Mouse (Mus musculus): ENCODE results near the gene Nacc1. TPM values are rescaled to one million over a fixed set of nuclear protein-coding genes. Genes with fewer than 3 reads are reported as not detected.
A peak's percentile ranks its signal among the peaks of the same experiment; 100 is the strongest.

The Nacc1 gene
- polyA plus RNA-seq, 1 experiment from 2014 or later: 16.1 TPM

DNA sequence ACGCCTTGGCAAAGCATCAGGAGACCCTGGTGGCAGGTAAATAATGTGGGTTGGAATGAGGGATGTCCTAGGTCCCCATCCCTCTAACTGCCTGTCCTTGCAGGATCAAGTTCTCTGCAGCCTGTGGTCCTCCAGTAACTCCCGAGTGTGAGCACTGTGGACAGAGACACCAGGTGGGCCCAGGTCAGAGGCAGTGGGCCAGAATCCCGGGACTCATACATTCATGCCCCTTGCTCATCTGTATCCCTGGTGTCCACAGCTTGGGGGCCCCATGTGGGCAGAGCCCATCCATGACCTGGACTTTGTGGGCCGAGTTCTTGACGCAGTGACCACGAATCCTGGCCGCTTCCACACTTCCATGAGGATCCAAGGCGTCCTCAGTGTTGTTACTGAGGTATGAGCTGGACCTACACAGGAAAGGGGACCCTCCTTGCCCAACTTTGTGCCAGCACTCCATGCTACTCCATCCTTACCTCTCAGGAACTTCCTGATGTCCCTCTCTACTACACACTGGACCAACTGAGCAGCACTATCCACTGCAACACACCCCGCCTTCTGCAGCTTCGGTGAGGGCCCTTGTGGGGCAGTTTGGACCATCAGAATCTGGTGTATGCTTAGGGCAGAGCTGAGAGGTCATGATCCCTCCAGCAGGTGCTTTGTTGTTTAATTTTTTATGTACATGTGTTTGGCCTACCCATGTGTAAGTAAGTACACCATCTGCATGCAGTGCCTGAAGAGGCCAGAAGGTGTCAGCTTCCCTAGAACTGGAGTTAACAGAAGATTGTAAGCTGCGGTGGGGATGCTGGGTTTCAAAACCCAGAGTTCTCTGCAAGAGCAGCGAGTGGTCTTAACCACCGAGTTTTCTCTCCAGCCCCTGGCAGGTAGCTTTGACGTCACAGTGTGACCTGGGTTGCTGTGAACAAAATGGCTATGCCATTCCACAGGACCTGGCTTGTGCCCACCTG, 9.8 kb upstream of the Nacc1 start:
- peak; percentile 13; the same call in 1 of the 2 replicates for ATAC-seq
- Histone ChIP-seq H3K36me3 (ENCODE audit: poor library complexity, severe bottlenecking) (peaks cover 53% of the 10 kb centered on the region), H3K27me3 (peaks cover 16% of the 10 kb centered on the region), H3K4me2 (no peak overlapping the region), H3K9me3 (replicated peaks) (no peaks in the 10 kb centered on the region), H3K4me3 (no peak overlapping the region), H3K9ac (no peak overlapping the region), H3K4me1 (peaks cover 12% of the 10 kb centered on the region; the same call in 1 of the 2 replicates), H3K27ac (no peak overlapping the region)
- 83% methylated on average over 14 of the region's 14 CpGs for WGBS

DNA sequence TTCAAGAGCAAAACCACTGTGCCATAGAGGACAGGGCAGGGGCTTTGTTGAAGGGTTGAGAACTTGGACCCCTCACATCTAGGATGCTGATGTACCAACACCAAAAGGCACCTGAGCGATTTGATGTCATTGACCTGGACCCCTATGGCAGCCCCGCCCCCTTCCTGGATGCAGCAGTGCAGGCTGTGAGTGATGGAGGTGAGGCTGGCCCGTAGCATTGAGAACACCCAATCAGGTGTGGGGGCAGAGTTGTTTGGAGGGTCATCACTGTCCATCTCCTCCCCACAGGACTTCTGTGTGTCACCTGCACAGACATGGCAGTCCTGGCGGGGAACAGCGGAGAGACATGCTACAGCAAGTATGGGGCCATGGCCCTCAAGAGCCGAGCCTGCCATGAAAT, 7.5 kb upstream of the Nacc1 start:
- Histone ChIP-seq H3K4me3 (no peak overlapping the region), H3K9me3 (replicated peaks) (no peaks in the 10 kb centered on the region), H3K4me2 (no peak overlapping the region), H3K9ac (no peak overlapping the region), H3K4me1 (peaks cover 3% of the 10 kb centered on the region), H3K36me3 (ENCODE audit: poor library complexity, severe bottlenecking) (peaks cover 66% of the 10 kb centered on the region), H3K27ac (no peak overlapping the region), H3K27me3 (no peaks in the 10 kb centered on the region)
- 94% methylated on average over 6 of the region's 6 CpGs for WGBS
- ATAC-seq: no peak

DNA sequence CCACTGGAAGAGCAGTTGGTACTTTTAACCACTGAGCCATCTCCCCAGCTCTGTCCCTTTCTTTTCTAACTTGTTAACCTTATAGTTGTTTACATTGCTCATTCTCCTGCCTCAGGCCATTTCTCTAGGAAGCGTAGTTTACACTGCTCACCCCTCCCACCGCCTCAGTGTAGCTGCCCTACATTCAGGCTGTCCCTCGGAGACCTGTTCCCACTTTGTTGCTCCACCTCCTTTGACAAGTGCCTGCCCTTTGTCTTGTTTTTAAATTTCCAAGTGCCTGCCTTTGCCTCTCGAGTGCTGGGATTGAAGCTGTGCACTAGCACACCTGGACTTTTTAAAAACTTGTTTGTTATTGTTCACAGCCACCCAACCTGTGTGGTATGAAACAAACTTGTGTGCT, 5.7 kb upstream of the Nacc1 start:
- ATAC-seq: no peak
- WGBS: 67% methylated on average over 4 of the region's 4 CpGs

DNA sequence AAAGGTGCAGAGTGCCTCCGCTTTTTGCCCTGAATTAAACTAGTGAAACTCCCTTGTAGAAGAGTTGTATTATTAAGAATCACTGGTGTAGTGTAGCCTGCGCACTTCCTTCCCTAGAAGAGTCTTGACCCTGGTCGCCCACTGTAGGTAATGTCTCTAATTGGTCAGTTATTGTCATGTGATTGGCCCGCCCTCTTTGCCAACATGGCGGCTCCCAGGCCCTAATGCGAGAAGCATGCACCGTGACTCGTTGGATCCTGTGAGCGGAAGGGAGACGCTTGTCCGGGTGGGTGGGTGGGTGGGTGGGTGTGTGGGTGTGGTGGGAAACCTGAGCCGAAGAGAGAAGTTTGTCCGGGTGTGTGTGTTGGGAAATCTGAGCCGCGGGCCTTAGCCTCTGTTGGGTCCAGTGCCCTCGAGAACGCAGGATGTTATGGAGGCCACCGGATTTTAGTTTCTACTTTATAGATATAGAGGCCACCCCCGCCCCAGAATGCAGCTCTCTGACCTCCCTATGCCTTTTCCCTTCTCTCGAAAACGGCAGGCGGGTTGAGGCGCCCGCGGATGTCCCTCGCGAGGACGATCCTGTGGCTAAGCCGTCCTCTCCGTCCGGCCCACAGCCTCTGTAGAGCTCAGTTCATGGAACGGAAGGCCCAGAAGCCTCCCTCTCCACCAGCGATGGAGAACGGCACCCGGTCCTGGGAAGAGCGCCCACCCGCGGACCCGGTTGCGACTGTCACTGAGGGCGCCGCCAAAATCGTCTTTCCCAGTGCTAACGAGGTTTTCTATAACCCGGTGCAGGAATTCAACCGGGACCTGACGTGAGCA, 1.6 kb upstream of the Nacc1 start:
- Histone ChIP-seq H3K36me3 (ENCODE audit: poor library complexity, severe bottlenecking) (peaks cover 23% of the 10 kb centered on the region; the same call in 1 of the 2 replicates), H3K4me3 (peak overlapping the region; percentile 80), H3K27me3 (no peaks in the 10 kb centered on the region), H3K9me3 (replicated peaks) (no peaks in the 10 kb centered on the region), H3K27ac (peak overlapping the region; percentile 7; the same call in 1 of the 2 replicates), H3K4me1 (peaks cover 47% of the 10 kb centered on the region), H3K9ac (peak overlapping the region; percentile 81), H3K4me2 (peak overlapping the region; percentile 99)
- ATAC-seq: peak; percentile 89
- WGBS: under 1% methylated on average over 46 of the region's 47 CpGs

More for the DNA sequence above, 5.7 kb upstream of the Nacc1 start:
- H3K36me3 ChIP-seq (ENCODE audit: poor library complexity, severe bottlenecking): peaks cover 52% of the 10 kb centered on the region
- peaks cover 16% of the 10 kb centered on the region for H3K4me1 ChIP-seq
- no peak overlapping the region for H3K9ac ChIP-seq
- H3K4me2 ChIP-seq: no peak overlapping the region
- H3K27ac ChIP-seq: no peak overlapping the region
- H3K4me3 ChIP-seq: no peak overlapping the region
- H3K9me3 ChIP-seq (replicated peaks): no peaks in the 10 kb centered on the region
- no peaks in the 10 kb centered on the region for H3K27me3 ChIP-seq

DNA sequence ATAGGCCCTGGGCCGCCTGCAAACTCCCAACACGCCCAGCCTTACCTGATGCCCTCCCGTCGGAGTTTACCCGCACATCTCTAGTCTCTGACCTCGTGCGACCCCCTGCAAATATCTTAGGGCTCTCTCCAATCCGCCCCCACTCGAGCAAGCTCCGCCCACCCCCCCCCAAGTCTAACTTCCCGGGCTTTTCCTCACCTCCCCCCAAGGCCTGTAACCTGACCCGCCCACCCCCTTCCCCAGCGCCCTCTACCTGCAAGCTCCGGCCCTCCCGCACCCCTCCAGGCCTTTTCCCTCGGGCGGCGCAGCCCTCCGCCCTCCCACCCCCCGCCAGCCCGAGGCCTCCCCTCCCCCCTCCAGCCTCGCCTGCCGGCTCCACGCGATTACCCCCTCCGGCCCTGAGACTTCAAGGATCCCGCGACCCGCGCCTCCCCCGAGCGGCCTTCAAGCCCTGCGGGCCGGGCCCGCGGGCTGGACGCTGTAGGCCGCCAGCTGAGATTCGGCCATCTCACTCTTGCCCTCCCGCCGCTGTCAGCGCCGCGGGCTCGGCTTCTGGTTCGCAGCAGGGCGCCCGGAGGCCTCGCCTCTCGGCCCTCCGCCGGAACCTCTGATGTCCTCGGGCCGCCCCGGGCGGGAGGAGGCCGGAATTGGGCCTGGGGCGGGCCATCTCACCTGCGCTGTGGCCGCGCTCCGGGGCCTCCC, 508 bp downstream of the Nacc1 start:
- Histone ChIP-seq H3K4me2 (peak overlapping the region; percentile 95), H3K4me1 (peaks cover 55% of the 10 kb centered on the region), H3K27me3 (no peaks in the 10 kb centered on the region), H3K9ac (peak overlapping the region; percentile 99), H3K36me3 (ENCODE audit: poor library complexity, severe bottlenecking) (peaks cover 20% of the 10 kb centered on the region), H3K9me3 (replicated peaks) (no peaks in the 10 kb centered on the region), H3K4me3 (peak overlapping the region; percentile 100), H3K27ac (peak overlapping the region; percentile 93)
- ATAC-seq: peak; percentile 19; the same call in 1 of the 2 replicates
- WGBS: under 1% methylated on average over 49 of the region's 62 CpGs

DNA sequence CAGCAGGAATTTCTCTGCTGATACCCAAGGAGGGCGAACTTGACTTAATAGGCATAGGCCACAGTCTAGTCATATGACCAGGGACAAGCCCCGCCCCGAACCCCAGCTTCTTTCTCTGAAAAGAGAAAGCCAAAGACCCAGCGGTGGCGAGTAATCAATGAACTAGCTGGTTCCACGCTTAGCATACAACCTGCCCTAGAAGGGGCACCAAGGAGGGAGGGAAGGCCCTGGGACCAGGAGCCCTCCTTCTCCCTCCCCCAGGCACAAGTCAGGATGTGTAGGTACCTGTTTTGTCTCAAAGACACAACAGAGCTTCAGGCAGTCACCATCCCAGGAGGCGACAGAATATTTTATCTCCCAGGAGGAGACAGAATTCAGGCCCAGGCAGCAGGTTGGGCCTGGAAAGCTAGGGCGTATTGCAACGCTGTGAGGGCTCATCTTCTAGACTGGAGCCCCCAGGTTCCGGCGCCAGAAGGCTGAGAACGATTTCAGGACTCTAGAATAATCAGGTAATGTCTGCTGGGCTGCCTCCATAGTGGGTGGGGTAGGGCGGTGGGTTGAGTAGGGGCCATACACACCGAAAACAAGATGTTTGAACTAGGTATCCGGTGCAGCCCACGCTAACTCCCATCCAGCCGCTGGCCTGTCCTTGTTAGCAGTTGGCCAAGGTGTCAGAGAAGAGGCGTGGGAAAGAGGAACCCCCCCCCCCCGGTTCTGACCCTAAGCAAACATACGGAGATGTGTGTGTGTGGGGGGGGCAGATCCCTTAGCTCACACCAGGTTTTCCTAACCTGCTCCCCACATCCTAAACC, 1.3 kb downstream of the Nacc1 start, which contains the start of gene Trmt1:
Gene Trmt1 (plus strand): TSS at position 117 of the 812 bp plus-strand sequence.
- Histone ChIP-seq H3K4me1 (peaks cover 58% of the 10 kb centered on the region), H3K9ac (peak within 1 kb of the TSS; percentile 99), H3K9me3 (replicated peaks) (no peaks in the 10 kb centered on the region), H3K4me3 (peak within 1 kb of the TSS; percentile 100), H3K27me3 (no peaks in the 10 kb centered on the region), H3K36me3 (ENCODE audit: poor library complexity, severe bottlenecking) (peaks cover 17% of the 10 kb centered on the region), H3K4me2 (peak within 1 kb of the TSS; percentile 95), H3K27ac (peak within 1 kb of the TSS; percentile 93)
- 7% methylated on average over 19 of the region's 20 CpGs for WGBS
- no peak for ATAC-seq

DNA sequence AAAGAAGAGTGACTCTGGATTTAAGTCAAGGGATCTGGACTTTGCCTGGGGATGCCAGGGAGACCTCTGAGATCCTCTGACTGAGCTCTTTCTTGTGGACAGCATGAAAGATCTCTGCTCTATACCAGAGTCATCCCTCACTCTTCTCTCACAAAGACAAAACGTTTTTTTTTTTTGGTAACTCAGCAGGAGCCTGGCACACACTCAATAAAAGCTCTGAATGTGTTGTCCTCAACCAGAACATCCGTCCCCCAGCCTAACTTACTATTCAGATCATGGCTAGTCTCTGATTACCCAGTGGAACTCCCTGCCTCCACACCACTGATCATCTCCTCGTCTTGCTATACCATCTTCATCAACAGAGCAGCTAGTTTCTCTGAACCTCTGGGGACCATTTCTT, 3.1 kb downstream of the Nacc1 start:
- Histone ChIP-seq H3K4me2 (peak overlapping the region; percentile 95; the same call in 1 of the 2 replicates), H3K4me3 (no peak overlapping the region), H3K4me1 (peaks cover 54% of the 10 kb centered on the region), H3K9ac (no peak overlapping the region), H3K27me3 (no peaks in the 10 kb centered on the region), H3K9me3 (replicated peaks) (no peaks in the 10 kb centered on the region), H3K27ac (no peak overlapping the region), H3K36me3 (ENCODE audit: poor library complexity, severe bottlenecking) (peaks cover 10% of the 10 kb centered on the region)
- no peak for ATAC-seq
- 51% methylated on average over 3 of the region's 3 CpGs for WGBS

DNA sequence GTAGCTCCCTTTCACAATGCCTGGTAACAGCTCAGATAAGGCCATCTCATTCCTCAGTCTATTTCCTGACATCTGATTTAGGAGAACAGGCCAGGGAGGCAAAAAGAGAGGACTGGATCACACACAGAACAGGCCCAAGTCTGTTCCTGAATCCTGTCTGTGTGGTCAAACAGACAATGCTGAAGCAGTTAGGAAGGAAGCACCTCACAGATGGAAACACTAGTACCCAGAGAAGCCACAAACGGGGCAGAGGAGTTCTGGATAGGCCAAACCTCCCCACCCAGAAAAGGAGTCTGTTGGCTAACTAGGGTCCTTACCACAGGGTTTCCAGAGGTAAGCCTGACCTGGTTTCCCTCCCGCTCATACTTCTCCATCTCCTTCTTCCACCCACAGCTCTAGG, 5.4 kb downstream of the Nacc1 start:
- no peaks in the 10 kb centered on the region for H3K27me3 ChIP-seq
- H3K36me3 ChIP-seq (ENCODE audit: poor library complexity, severe bottlenecking): peaks cover 14% of the 10 kb centered on the region
- no peaks in the 10 kb centered on the region for H3K9me3 ChIP-seq (replicated peaks)
- H3K27ac ChIP-seq: no peak overlapping the region
- H3K4me3 ChIP-seq: no peak overlapping the region
- H3K9ac ChIP-seq: no peak overlapping the region
- 90% methylated on average over 2 of the region's 2 CpGs for WGBS
- H3K4me1 ChIP-seq: peaks cover 41% of the 10 kb centered on the region
- no peak overlapping the region; the same call in 1 of the 2 replicates for H3K4me2 ChIP-seq
- ATAC-seq: no peak

DNA sequence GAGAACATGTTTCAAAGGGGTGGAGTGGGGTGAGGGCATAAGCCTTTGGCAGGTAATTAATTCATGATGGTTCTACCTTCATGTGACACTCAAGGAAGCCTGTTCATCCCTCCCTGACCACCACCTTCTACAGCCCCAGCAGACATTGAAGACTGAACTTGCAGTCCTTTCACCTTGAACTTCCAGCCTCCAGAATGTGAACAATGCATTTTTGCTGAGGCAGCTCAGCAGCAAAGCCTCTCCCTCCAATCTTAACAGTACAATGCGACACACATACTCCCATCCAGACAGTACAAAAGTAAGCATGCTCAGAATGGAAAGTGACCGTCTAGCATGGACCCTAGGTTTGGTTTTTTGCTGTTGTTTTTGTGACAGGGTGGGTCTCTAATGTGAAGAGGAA, 6.2 kb downstream of the Nacc1 start:
- peaks cover 21% of the 10 kb centered on the region for H3K36me3 ChIP-seq (ENCODE audit: poor library complexity, severe bottlenecking)
- H3K27me3 ChIP-seq: no peaks in the 10 kb centered on the region
- H3K9me3 ChIP-seq (replicated peaks): no peaks in the 10 kb centered on the region
- WGBS: 76% methylated on average over 2 of the region's 2 CpGs
- H3K27ac ChIP-seq: no peak overlapping the region
- H3K4me1 ChIP-seq: peaks cover 36% of the 10 kb centered on the region
- H3K4me2 ChIP-seq: no peak overlapping the region
- H3K9ac ChIP-seq: no peak overlapping the region
- no peak for ATAC-seq
- no peak overlapping the region for H3K4me3 ChIP-seq

DNA sequence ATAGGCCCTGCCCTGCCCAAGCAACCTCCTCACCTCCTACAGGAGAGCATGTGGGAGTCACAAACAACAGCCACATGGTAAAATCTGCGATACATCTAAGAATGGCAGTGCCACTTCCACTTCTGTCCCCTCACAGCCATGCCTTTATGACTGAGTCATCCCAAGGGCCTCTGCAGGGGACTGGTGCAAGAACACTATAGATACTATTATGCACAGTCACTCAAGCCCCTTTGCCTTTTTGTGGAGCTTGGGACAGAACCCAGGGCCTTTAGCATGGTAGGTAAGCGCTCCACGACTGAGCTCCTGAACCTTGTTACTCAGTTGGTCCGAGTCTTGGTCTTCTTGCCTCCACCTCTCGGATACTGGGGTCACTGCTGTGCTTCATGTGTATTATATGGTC, 10.4 kb downstream of the Nacc1 start:
- no peak for ATAC-seq
- 94% methylated on average over 5 of the region's 5 CpGs for WGBS
- Histone ChIP-seq H3K4me3 (no peak overlapping the region), H3K4me2 (no peak overlapping the region), H3K4me1 (peaks cover 9% of the 10 kb centered on the region), H3K27me3 (no peaks in the 10 kb centered on the region), H3K36me3 (ENCODE audit: poor library complexity, severe bottlenecking) (peaks cover 55% of the 10 kb centered on the region), H3K9ac (no peak overlapping the region), H3K9me3 (replicated peaks) (no peaks in the 10 kb centered on the region), H3K27ac (no peak overlapping the region)

All from forebrain, embryonic 13.5 days (tissue).